Mouse (Mus musculus) forelimb bud, embryonic 11.5 days (tissue): ENCODE data around the gene Gm20547.
A peak's percentile ranks its signal among the peaks of the same experiment; 100 is the strongest.

Source experiments
- DNase-seq: peaks from one replicate; pipeline ENCODE4 v3.0.0-alpha.2; 2012; ENCODE audit warnings: low read depth, low spot score

Gene Gm20547

DNA sequence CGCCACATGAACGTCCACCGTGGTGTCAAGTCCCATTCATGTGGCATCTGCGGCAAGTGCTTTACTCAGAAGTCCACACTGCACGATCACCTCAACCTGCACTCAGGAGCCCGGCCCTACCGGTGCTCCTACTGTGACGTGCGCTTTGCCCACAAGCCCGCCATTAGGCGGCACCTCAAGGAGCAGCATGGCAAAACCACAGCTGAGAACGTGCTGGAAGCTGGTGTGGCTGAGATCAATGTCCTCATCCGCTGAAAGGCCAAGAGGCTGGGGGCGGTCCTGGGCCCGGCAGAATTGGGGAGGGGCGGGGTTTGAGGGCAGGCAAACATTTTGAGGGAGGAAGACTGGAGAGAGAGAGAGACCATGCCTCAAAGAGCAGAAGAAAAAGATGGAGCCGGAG is 14.5 kb upstream of the Gm20547 start:
- DNase-seq, result no peak

DNA sequence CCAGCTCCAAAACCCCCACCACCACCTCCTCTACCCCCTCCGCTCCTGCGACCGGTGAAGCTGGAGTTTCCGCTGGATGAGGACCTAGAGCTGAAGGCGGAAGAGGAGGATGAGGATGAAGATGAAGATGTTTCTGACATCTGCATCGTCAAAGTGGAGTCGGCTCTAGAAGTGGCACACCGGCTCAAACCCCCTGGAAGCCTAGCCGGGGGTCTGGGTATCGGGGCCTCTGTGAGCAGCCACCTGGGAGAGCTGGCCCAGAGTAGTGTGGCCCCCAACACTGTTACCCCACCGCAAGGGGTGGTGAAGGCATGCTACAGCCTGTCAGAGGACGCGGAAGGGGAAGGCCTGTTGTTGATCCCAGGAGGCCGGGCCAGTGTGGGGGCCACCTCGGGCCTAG is 13.9 kb upstream of the Gm20547 start:
- DNase-seq, result no peak

DNA sequence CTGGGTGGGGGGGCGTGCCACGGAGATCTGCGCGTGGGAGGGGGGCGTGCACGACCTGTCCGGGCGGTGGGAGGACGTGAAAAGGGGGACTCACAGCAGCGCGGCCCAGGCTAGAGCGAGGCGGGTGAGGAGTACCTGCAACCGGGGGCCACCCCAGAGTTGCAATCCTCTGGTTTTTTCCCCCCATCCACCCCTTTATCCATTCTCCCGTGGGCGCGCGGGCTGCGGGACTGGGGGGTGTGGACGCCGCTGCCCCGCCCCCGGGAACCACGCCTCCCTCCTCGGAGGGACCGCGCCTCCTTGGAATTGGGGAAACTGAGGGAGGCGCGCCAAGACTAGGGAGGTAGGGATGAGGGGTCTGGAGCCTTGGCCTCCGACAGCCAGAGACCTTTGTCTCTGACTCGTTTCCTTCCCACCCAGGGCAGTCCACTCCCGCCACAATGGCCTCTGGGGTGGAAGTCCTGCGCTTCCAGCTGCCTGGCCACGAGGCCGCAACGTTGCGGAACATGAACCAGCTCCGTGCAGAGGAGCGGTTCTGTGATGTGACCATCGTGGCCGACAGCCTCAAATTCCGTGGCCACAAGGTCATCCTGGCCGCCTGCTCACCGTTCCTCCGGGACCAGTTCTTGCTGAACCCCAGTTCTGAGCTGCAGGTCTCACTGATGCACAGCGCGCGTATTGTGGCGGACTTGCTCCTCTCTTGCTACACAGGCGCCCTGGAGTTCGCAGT is 13.1 kb upstream of the Gm20547 start:
- DNase-seq, result no peak

DNA sequence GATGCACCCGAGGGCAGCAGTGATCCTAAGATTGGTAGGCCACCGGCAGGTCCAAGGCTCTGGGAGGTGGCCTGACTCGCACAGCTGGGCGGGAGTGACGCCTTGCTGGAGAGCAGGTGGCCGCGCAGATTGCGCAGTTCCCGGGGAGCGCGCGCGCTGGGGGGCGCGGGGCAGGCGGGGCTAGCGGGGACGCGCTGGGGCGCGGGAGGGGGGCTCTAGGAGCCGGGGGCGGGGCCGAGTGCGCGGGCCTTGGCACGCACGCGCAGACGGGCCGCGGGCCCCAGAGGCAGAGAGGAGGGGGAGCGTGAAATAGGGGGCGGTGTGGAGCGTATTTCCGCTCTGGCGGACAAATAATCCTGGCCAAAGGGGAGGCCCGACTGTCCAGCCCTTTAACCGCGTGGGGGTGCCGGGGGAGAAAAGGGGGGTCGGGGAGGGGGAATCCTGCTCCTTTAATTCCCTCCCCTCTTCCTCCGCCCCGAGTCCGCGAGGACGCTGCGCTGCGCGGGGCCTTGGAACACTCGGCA is 12.3 kb upstream of the Gm20547 start:
- DNase-seq, result peak; percentile 99

DNA sequence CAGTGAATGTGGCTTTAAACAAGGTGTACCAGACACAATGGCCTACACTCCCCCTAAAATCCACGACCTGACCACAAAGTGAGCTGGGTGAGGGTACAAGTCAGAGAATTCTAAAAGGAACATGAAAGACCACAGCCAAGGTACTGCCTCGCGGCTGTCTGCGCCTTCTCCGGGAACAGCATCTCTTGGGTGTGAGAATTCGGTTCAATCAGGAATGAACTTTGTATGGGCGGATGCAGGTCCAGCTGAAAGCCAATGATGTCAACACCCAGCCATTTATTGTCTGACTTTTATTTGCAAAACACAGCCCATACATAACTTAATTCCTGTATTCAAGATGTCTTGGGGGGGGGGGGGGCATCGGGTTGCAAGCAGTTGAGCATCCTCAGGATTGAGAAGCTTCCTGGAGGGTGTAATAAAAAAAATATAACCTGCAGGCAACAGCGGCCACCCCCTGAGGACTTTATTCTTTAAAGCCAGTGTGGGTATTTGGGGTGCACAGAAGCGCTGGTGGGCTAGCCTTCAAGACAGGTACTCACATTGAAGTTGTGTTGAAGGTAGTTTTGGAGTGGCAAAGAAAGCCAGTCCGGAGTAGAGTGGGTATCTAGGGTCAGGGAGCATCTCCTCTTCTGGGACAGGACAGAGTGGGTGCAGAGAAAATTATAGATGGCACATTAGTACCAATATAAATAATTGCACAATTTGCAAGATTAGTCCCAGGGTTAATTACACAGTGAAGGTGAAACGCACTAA is 11.4 kb upstream of the Gm20547 start:
- DNase-seq, result no peak

DNA sequence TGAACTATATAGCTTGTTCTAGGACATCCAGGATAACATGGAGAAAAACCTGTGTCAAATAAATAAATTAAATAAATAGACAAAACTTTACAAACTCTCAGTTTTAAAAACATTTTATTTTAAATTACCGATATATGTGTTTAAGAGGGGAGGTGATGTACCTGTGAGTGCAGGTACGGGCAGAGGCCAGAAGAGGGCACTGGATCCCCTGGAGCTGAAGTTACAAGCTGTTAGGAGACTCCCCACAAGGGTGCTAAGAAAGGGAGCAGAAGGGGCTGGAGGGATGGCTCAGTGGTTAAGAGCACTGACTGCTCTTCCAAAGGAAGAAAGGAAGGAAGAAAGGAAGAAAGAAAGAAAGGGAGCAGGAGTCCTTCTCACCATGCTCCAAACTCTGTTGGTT is 9.5 kb upstream of the Gm20547 start:
- DNase-seq, result no peak

DNA sequence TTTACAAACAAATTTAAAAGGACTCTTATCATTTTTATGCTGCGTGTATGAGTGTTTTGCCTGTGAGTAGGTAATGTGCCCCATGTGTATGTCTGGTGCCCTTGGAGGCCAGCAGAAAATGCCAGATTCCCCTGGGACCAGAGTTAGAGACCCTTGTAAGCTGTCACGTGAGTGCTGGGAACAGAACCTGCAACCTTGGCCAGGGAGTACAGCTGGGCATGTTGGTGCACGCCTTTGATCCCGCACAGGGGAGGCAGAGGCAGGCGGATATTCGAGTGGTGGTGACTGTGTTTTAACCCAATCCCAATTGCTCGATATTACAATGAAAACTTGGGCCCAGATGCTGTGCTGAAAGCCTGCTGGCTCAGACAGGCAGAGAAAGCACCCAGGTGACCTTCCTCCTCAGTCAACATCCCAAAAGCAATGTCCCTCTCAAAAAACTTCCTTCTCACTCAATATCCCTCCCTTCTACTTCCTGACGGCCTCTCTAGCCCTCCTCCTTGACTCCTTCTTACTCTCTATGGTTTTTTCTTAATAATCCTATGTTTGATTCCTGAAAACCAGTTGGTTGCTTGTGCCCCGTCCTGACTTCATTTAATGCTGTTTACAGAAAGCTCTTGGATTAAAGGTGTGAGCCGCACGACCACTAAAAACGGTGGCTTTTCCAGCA is 8.4 kb upstream of the Gm20547 start:
- DNase-seq, result no peak

DNA sequence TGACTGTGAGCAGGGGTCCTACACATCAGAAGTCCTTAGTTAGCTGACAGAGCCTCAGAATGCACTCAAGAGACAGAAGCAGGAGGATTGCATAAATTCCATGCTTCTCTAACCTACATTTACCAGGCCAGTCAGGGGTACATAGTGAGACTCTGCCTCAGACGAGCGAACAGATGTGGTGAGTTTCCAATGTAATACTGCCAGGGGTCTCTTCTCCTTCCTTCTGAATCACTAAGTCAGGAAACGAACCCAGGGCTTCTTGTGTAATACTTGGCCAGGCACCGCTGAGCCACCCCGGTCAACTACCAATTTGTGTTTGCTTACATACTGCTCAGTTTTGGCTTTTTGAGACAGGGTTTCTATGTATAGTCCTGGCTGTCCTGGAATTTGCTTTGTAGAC is 6.1 kb upstream of the Gm20547 start:
- DNase-seq, result no peak

DNA sequence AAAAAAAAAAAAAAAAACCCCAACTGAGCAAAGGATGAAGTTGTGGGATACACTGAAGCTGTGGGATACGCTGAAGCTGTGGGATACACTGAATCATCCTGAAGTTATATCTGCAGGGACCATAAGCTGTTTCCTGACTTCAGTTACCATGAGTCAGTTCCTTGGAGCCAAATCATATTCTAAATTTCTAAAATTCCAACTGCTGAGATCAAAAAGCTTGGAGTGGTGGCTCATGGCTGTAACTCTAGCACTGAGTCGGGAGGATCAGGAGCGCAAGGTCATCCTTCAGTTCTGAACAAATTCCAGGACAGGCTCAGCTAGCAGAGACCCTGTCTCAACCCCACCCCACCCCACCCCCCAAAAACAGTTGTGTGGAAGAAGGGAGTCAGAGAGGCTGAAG is 3.8 kb upstream of the Gm20547 start:
- no peak for DNase-seq

DNA sequence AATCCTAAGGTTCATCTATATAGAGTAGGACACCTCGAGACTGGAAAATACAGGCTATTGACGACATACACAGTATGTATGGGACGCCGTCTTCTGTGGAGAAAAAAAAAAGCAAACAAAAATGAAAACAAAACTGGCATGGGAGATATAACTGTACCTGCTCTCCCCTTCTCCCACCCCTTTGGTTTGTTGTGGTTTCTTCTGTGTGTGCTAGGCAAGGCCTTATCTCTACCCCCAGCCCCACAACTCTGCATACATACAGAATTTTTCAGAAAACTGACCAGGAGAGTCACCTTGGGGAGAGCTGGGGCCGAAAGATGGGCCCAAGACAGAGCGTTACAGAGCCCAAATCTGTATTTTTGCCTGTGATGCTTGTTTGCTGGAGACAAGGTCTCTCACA is 2.9 kb upstream of the Gm20547 start:
- DNase-seq, result no peak

DNA sequence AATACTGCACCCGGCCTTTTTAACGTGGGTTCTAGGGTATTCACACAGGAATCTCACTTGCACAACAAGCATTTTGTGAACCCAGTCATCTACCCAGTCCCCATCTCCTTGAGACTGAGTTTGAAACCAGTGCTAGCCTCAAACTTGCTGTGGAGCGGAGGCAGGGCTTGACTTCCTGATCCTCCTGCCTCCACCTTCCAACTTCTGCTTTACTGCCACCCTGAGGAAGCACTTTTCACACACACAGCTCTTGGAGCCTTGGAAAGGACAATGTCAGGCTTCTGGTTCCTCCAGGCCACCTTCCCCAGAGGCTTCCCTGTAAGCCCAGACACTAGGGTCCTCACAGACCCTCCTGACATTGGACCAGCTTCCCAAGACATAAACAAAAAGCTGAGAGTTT is 1.5 kb upstream of the Gm20547 start:
- DNase-seq, result no peak

DNA sequence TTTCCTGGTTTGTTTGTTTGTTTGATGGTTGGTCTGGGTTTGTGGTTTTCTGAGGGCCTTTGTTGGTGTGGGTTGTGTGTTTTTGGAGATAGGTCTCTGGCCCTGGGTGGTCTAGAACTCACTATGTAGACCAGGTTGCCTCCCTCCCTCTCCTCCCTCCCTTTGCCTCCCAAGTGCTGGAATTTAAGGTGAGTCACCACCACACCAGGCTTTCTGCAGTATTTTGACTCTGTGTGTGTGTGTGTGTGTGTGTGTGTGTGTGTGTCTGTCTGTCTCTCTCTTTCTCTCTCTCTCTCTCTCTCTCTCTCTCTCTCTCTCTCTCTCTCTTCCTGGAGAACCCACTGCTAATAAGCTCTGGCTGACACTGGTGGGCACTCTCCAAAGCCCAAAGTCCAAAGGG is 676 bp downstream of the Gm20547 start:
- no peak for DNase-seq

DNA sequence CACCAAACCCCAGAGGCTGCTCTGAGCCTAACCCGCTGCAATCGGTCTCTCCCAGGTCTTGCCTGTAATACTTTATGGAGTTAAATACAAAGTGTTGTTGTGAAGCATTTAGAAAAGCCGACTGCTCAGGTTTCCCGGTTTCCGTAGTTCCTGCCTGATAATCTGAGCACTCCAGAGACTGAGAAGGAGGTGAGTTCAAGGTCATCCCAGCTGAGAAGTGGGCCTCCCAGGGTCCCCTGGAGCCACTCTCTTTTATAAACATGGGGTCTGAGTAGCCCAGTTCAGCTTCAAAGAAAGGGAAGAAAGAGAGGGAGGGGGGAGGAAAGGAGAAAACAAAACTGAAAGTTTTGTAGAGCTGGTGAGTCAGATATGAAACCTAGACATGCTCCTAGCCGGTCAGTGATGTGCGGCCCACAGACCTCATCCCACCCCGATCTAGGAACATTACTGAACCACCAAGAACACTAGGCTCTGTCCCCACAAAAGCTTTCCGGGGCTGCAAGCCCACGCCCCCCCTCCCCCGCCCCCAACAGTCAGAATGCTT is 2.4 kb downstream of the Gm20547 start, which contains the start of gene Zbtb12:
Gene Zbtb12, plus strand, starts transcription at position 148 of the 544 bp plus-strand sequence.
- no peak for DNase-seq

DNA sequence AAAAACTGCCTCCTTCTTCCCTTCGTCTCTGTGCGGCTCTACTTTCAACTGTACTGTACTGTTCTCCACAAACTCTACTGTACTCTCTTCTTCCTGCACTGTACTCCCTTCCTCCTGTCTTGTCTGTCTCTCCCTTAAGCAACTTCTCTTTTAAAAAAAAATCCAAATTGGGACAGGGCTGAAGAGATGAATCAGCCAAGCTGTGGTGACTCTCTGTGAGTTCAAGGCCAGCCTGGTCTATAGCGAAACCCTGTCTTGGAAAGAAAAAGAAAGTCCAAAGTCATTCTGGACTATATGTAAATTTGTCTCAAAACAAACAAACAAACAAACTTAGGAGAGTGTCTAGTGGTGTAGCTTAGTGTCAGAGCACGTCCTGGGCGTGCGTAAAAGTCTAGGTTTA is 7.5 kb downstream of the Gm20547 start:
- no peak for DNase-seq

DNA sequence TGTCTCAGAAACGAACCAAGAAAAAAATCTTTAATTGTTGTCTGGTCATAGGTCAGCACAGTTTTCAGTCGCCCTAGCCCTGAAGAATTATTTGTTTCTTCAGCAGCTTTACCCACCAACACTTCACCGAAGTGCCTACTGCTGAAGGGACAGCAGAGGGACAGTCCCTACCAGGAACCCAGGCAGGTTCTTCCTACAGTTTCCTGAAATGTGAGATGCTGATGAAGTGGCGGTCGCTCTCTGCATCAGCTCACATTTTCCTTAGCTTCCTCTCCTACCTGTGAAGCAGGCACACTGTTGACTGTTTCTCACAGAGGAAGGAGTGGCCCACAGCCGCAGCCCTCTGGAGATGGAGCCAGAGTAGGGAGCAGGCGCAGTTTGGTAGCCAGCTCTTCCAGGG is 15.9 kb downstream of the Gm20547 start:
- DNase-seq, result no peak

DNA sequence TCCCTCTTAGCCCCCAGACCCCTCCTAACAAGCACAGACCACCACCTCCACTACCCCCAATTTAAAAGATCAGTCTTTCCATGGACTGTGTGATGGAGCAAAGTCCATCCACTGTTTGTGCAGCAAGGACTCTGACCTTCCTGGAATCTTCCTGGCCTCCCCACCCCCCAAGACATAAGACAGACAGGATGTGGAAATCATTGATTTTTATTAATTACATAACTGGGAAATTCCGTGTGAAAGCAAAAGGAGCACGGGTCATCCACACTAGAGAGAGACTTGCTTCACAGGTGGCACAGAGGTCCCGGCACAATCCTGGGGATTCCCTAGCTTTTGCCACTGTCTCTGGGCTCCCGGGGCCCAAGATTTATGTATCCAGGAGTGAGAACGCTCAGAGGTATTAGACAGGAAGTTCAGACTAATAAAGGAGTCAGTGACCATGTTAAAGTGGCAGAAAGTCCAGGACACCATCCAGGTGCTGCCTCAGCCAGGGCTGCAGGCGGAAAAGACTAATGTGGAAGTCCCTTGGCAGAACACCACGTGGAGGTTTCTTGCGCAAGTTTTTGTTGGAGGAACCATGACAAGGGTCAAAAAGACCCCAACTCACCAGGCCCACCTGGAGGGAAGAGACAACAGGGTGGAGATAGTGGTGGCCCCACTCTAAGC is 19.3 kb downstream of the Gm20547 start, which contains the start of gene Cfb:
Gene Cfb, minus strand, starts transcription at position 103 of the 666 bp plus-strand sequence.
- DNase-seq, result no peak

DNA sequence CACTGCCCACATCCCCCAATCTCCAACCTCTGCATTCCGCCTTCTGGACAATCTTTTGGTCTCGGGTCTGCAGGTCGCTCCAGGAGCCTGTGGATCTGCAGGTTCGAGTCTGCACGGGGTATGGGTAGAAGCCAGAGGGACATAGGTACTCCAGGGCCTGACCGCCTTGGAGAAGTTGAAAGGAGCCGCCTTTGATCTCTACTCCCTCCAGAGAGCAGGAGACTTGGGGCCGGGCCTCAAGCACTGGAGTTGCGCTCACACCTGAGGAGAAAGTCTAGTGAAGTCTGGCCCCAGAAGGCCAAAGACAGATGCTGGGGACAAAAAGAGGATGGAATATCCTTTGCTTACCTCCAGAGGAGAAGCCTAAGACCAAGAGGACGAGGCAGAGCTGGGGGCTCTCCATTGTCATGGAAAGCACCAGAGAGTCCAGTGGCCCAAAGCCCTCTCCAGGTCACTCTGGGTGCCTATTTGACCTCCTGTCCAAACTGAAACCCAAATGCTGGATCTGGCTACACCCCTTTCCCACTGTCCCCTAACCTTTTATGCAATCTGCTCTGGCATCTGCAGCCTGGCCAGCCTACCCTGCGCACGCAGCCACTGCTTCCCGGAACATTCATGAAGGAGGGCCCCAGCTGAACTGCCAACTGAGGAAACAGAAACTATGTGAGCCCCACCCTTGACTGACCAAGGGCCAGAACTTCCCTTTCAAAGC is 20.0 kb downstream of the Gm20547 start:
- no peak for DNase-seq

DNA sequence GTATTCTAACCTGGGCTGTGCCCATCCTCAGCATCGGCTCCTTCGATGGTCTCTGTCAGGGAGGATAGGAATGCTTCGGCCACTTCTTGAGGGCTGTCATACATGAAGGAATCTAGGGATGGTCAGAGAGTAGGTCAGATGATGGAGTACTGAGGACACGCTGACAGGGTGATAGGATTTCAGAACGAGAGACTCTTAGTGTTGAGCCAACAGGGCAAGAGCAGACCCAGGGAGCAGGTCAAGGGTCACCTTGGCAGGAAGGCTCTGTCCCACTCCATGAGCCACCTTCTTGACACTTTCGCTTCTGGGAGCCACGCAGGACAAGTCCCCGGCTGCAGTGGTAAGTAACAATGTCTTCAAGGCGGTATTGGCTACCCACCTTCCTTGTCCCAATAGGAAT is 21.3 kb downstream of the Gm20547 start:
- DNase-seq, result no peak

DNA sequence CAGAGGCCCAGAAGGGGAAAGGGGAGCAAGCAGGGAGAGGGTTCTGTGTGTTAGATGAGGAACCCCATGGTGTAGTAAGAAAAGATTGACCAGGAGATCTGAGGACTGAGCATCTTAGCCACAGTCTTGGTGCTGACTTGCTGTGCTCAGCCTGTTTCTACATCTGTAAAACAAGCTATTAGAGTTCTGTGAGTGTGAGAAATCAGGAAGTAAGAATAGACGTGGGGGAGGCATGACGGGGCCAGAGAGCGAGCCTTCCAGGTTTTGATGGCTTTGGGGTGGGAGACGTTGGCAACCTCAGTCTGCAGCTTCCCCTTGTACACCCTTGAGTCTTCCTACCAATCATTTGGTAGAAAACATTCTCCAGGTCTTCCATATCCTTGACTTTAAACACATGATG is 23.2 kb downstream of the Gm20547 start:
- DNase-seq, result no peak

DNA sequence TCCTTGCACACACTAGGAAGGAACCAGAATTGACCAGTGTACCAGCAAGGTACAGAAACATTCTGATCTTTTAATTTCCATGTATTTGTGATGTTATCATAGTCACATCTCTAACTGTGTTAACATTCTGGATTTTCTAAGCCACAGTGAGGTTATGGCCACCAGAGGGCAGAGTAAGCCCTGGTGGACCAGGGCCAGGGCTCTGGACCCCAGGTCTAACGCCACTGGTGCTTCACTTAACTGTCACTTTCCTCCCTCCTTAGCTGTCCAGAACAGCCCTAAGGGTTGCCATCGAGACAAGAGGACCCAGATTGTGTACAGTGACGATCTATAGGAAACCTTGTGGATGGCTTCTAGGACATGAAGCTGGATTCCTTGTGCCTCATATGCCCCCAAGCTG is 26.0 kb downstream of the Gm20547 start:
- DNase-seq, result peak; percentile 40

DNA sequence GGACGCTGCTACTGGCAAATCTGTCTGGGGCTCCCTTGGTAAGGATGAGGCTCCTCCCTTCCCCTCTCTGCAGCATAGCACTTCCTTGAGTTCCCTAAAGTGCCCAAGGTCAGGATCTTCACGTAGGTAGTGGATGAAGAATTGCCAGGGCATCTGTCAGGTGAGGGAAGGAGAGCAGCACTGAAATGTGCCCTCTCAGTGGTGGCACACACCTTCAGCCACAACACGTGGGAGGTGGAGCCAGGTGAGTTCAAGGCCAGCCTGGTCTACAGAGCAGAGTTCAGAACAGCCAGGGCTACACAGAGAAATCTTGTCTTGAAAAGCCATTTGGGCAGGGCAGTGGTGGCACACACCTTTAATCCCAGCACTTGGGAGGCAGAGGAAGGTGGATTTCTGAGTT is 27.1 kb downstream of the Gm20547 start:
- no peak for DNase-seq
